Mouse (Mus musculus) megakaryocyte, embryonic 14.5 days (primary cell): ENCODE data around the gene Smtnl2. TPM values are rescaled to one million over a fixed set of nuclear protein-coding genes. Genes with fewer than 3 reads are reported as not detected.
"Not testable (repeated sequence)": the region's sequence is repeated elsewhere in the genome, so short reads cannot be mapped to it uniquely, and the experiment has no call there.

ENCODE experiments used
- H3K27me3 ChIP-seq: replicated peaks from 2 replicates; pipeline ENCODE3; 2012; ENCODE audit warnings: inconsistent platforms
- H3K36me3 ChIP-seq: replicated peaks from 2 replicates; pipeline ENCODE3; 2012; ENCODE audit warnings: low read length, inconsistent platforms, mixed read lengths
- H3K4me1 ChIP-seq: 2 replicates; pipeline ENCODE4 v1.6.1; 2012; ENCODE audit warnings: inconsistent platforms
- H3K4me3 ChIP-seq: replicated peaks from 2 replicates; pipeline ENCODE3; 2012; ENCODE audit warnings: moderate library complexity, mild to moderate bottlenecking, inconsistent platforms
- H3K9me3 ChIP-seq: 2 replicates; pipeline ENCODE4 v1.6.1; 2012; ENCODE audit warnings: inconsistent platforms
- FLI1 ChIP-seq: IDR thresholded peaks from 2 replicates; pipeline ENCODE4 v1.6.1; 2012; ENCODE audit warnings: low read length, inconsistent platforms, mixed read lengths
- GATA1 ChIP-seq: IDR thresholded peaks from 3 replicates; pipeline ENCODE4 v1.6.1; 2012; ENCODE audit warnings: mixed read lengths, low read length, inconsistent platforms, borderline replicate concordance
- polyA plus RNA-seq: library from polyadenylated mRNA; stranded (reverse); fragments of >175 nt; gene quantifications from 2 replicates; pipeline ENCODE4 v1.2.3, GENCODE M21; 2012; ENCODE audit warnings: low replicate concordance; ENCODE audit not compliant: insufficient read depth

Gene Smtnl2
- polyA plus RNA-seq, 1 experiment: 0.75 TPM

GRCm38 (mm10) chr11:72438411-72438810, 26.9 kb upstream of the Smtnl2 start:
- H3K36me3 ChIP-seq: peaks cover 15% of the 10 kb centered on the region
- H3K4me3 ChIP-seq: no peak overlapping the region
- H3K9me3 ChIP-seq: no peaks in the 10 kb centered on the region
- H3K4me1 ChIP-seq: peaks cover 44% of the 10 kb centered on the region
- TF ChIP-seq GATA1 (no peak), FLI1 (no peak)
- peaks cover 18% of the 10 kb centered on the region for H3K27me3 ChIP-seq

- Histone ChIP-seq H3K9me3 (no peaks in the 10 kb centered on the region), H3K36me3 (peaks cover under 1% of the 10 kb centered on the region), H3K4me1 (peaks cover 30% of the 10 kb centered on the region)
Measured at GRCm38 (mm10) chr11:72436756-72437650, 25.5 kb upstream of the Smtnl2 start.

GRCm38 (mm10) chr11:72436271-72436670, 24.8 kb upstream of the Smtnl2 start:
- TF ChIP-seq FLI1 (no peak), GATA1 (no peak)
- H3K36me3 ChIP-seq: no peaks in the 10 kb centered on the region
- H3K27me3 ChIP-seq: peaks cover 20% of the 10 kb centered on the region
- peaks cover 23% of the 10 kb centered on the region for H3K4me1 ChIP-seq
- H3K4me3 ChIP-seq: no peak overlapping the region
- H3K9me3 ChIP-seq: no peaks in the 10 kb centered on the region

More at GRCm38 (mm10) chr11:72436756-72437650, 25.5 kb upstream of the Smtnl2 start:
- no peak for TF ChIP-seq FLI1
- TF ChIP-seq GATA1: no peak
- Histone ChIP-seq H3K4me3 (no peak overlapping the region), H3K27me3 (peaks cover 18% of the 10 kb centered on the region)

GRCm38 (mm10) chr11:72435694-72436045, 24.2 kb upstream of the Smtnl2 start:
- H3K4me1 ChIP-seq: peaks cover 23% of the 10 kb centered on the region
- TF ChIP-seq FLI1: no peak
- TF ChIP-seq GATA1: no peak
- peaks cover 20% of the 10 kb centered on the region for H3K27me3 ChIP-seq

GRCm38 (mm10) chr11:72434963-72435693, 23.6 kb upstream of the Smtnl2 start, which contains the start of gene Ggt6:
Gene Ggt6, plus strand, starts transcription at chr11:72435526.
- TF ChIP-seq GATA1 (no peak), FLI1 (no peak)
- Histone ChIP-seq H3K4me3 (no peak within 1 kb of the TSS), H3K4me1 (peaks cover 23% of the 10 kb centered on the region), H3K36me3 (no peaks in the 10 kb centered on the region), H3K27me3 (peaks cover 20% of the 10 kb centered on the region), H3K9me3 (no peaks in the 10 kb centered on the region)

More at GRCm38 (mm10) chr11:72435694-72436045, 24.2 kb upstream of the Smtnl2 start:
- H3K36me3 ChIP-seq: no peaks in the 10 kb centered on the region
- no peaks in the 10 kb centered on the region for H3K9me3 ChIP-seq
- no peak overlapping the region for H3K4me3 ChIP-seq

DNA sequence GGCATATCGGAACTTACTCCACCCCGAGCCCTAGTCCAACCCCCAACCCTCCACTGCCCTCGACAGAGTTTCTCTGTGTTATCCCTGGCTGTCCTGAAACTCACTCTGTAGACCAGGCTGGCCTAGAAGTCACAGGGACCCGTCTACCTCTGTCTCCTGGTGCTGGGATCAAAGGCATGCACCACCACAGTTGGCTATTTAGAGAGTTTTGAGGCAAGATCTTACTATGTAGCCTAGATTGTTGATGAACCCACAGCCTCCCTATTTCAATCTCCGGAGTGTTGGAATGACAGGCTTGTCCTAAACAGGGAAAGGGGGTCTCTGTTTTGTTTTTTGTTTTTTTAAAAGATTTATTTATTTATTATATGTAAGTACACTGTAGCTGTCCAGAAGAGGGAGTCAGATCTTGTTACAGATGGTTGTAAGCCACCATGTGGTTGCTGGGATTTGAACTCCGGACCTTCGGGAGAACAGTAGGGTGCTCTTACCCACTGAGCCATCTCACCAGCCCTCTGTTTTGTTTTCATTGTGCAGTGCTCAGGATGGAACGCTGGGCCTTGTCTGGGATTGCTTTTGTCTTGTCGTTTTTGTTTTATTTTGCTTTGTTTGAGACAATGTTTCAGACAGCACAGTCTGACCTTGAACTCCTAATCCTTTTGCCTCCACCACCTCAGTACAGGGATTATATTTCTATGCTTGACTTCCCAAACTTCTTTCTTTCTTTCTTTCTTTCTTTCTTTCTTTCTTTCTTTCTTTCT, 19.0 kb upstream of the Smtnl2 start:
- H3K9me3 ChIP-seq, H3K36me3 ChIP-seq, H3K27me3 ChIP-seq, H3K4me3 ChIP-seq: not testable (repeated sequence)
- H3K4me1 ChIP-seq: peaks cover 17% of the 10 kb centered on the region

GRCm38 (mm10) chr11:72429288-72429690, 17.8 kb upstream of the Smtnl2 start:
- Histone ChIP-seq H3K27me3 (peaks cover 8% of the 10 kb centered on the region), H3K4me3 (peak overlapping the region; percentile 90), H3K4me1 (peaks cover 15% of the 10 kb centered on the region), H3K9me3 (peaks cover 4% of the 10 kb centered on the region), H3K36me3 (no peaks in the 10 kb centered on the region)
- TF ChIP-seq GATA1 (no peak), FLI1 (no peak)

GRCm38 (mm10) chr11:72428694-72429093, 17.2 kb upstream of the Smtnl2 start:
- peaks cover 9% of the 10 kb centered on the region for H3K9me3 ChIP-seq
- no peaks in the 10 kb centered on the region for H3K36me3 ChIP-seq
- peaks cover 15% of the 10 kb centered on the region for H3K4me1 ChIP-seq
- peaks cover 13% of the 10 kb centered on the region for H3K27me3 ChIP-seq
- TF ChIP-seq GATA1: no peak
- no peak for TF ChIP-seq FLI1
- H3K4me3 ChIP-seq: peak overlapping the region; percentile 80

DNA sequence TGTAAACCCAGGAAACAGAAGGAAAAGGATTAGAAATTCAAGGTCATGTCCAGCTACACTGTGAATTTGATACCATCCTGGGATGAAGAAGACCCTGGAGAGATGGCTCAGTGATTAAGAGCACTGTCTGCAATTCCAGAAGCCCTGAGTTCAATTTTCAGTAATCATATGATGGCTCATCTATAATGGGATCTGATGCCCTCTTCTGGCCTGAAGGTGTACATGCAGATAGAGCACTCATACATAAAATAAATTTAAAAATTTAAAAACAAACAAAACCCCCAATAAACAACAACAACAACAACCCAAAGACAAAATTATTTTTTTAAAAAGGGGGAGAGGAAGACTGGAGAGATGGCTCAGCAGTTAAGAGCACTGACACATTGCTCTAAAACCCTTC, 15.4 kb upstream of the Smtnl2 start:
- H3K36me3 ChIP-seq: no peaks in the 10 kb centered on the region
- H3K27me3 ChIP-seq: peaks cover 14% of the 10 kb centered on the region
- H3K4me1 ChIP-seq: peaks cover 15% of the 10 kb centered on the region
- H3K4me3 ChIP-seq: no peak overlapping the region
- H3K9me3 ChIP-seq: peaks cover 9% of the 10 kb centered on the region
- TF ChIP-seq FLI1 (no peak), GATA1 (no peak)

- Histone ChIP-seq H3K27me3 (peaks cover 13% of the 10 kb centered on the region), H3K36me3 (no peaks in the 10 kb centered on the region), H3K4me1 (peaks cover 19% of the 10 kb centered on the region), H3K9me3 (peaks cover 9% of the 10 kb centered on the region), H3K4me3 (no peak overlapping the region)
- no peak for TF ChIP-seq FLI1
Measured at GRCm38 (mm10) chr11:72425201-72425600, 13.7 kb upstream of the Smtnl2 start.
